Mouse (Mus musculus) G1E (cell line): ENCODE measurements at regions not wholly inside any gene's neighbourhood (a gene's known extent, or its start where the extent isn't known, plus 50 kb on each side); places are given as distances from the start of the nearest gene placed in this dataset.

ENCODE experiments used
- CTCF ChIP-seq: IDR thresholded peaks from 2 replicates; pipeline ENCODE4 v1.5.1; 2012; ENCODE audit warnings: low read depth, low read length, inconsistent platforms, mixed read lengths
- GATA2 ChIP-seq: IDR thresholded peaks from 2 replicates; pipeline ENCODE4 v1.6.1; 2012; ENCODE audit warnings: low read depth, low read length, inconsistent platforms, borderline replicate concordance
- POLR2AphosphoS5 ChIP-seq: IDR thresholded peaks from 2 replicates; pipeline ENCODE4 v1.6.1; 2012; ENCODE audit warnings: low read depth, low read length, inconsistent platforms; ENCODE audit not compliant: insufficient replicate concordance

- TF ChIP-seq CTCF (no peak), GATA2 (no peak), POLR2AphosphoS5 (no peak)
Observed at GRCm38 (mm10) chr13:83946495-83946894, 275.6 kb upstream of the Tmem161b start.
